Mouse (Mus musculus) CH12F3 (cell line): ENCODE results near the gene Fpgs.

Source experiments
- in situ Hi-C: fragments of 300-500 bp; cut with MboI; formaldehyde crosslinking; loops from 2 replicates; pipeline ENCODE4 v1.14.3; 2020; ENCODE audit warnings: low sequenced_read_pairs

The Fpgs gene

GRCm38 (mm10) chr2:32724832-32725790 is 21.2 kb upstream of the Fpgs start:
- in situ Hi-C loops, result no loop called here

GRCm38 (mm10) chr2:32724149-32724548 is 20.2 kb upstream of the Fpgs start:
- in situ Hi-C loops, result no loop called here

- in situ Hi-C loops, result no loop called here
Measured at GRCm38 (mm10) chr2:32722581-32722980, 18.6 kb upstream of the Fpgs start.

GRCm38 (mm10) chr2:32722046-32722445 is 18.1 kb upstream of the Fpgs start:
- in situ Hi-C loops, result no loop called here

GRCm38 (mm10) chr2:32720681-32721229 is 16.8 kb upstream of the Fpgs start, which contains the start of gene Sh2d3c:
Sh2d3c (plus strand) TSS chr2:32721055.
- in situ Hi-C loops, result no loop called here

- in situ Hi-C loops, result no loop called here
Measured at GRCm38 (mm10) chr2:32720053-32720452, 16.1 kb upstream of the Fpgs start.

- in situ Hi-C loops, result no loop called here
Measured at GRCm38 (mm10) chr2:32718761-32719160, 14.8 kb upstream of the Fpgs start.

GRCm38 (mm10) chr2:32714987-32715425 is 11.1 kb upstream of the Fpgs start:
- in situ Hi-C loops, result loop anchor here (5.0 kb wide), 1 partner anchor 32 kb away; no protein-coding TSS in a partner anchor

GRCm38 (mm10) chr2:32714117-32714986 is 10.4 kb upstream of the Fpgs start:
- in situ Hi-C loops, result loop anchor here (5.0 kb wide), 1 partner anchor 33 kb away; no protein-coding TSS in a partner anchor

- in situ Hi-C loops, result loop anchor here (5.0 kb wide), 1 partner anchor 34 kb away; no protein-coding TSS in a partner anchor
Measured at GRCm38 (mm10) chr2:32712934-32713817, 9.2 kb upstream of the Fpgs start, which contains the start of gene Cdk9. Cdk9 (minus strand) TSS chr2:32713076.

GRCm38 (mm10) chr2:32712586-32712933 is 8.6 kb upstream of the Fpgs start:
- in situ Hi-C loops, result loop anchor here (5.0 kb wide), 1 partner anchor 35 kb away; no protein-coding TSS in a partner anchor

- in situ Hi-C loops, result loop anchor here (5.0 kb wide), 1 partner anchor 35 kb away; no protein-coding TSS in a partner anchor
Measured at GRCm38 (mm10) chr2:32712108-32712551, 8.2 kb upstream of the Fpgs start.

GRCm38 (mm10) chr2:32711301-32712056 is 7.5 kb upstream of the Fpgs start:
- in situ Hi-C loops, result loop anchor here (5.0 kb wide), 1 partner anchor 36 kb away; no protein-coding TSS in a partner anchor

GRCm38 (mm10) chr2:32710425-32710824 is 6.5 kb upstream of the Fpgs start:
- in situ Hi-C loops, result loop anchor here (5.0 kb wide), 1 partner anchor 37 kb away; no protein-coding TSS in a partner anchor

- in situ Hi-C loops, result loop anchor here (5.0 kb wide), 1 partner anchor 38 kb away; no protein-coding TSS in a partner anchor
Measured at GRCm38 (mm10) chr2:32709521-32710137, 5.7 kb upstream of the Fpgs start.

GRCm38 (mm10) chr2:32708643-32709042 is 4.7 kb upstream of the Fpgs start:
- in situ Hi-C loops, result no loop called here

GRCm38 (mm10) chr2:32706971-32707370 is 3.0 kb upstream of the Fpgs start:
- in situ Hi-C loops, result no loop called here

- in situ Hi-C loops, result no loop called here
Measured at GRCm38 (mm10) chr2:32705018-32705417, 1.1 kb upstream of the Fpgs start.
